Comparison of ENCODE assay signal across 7 mouse cellular contexts in the genomic region with DNA sequence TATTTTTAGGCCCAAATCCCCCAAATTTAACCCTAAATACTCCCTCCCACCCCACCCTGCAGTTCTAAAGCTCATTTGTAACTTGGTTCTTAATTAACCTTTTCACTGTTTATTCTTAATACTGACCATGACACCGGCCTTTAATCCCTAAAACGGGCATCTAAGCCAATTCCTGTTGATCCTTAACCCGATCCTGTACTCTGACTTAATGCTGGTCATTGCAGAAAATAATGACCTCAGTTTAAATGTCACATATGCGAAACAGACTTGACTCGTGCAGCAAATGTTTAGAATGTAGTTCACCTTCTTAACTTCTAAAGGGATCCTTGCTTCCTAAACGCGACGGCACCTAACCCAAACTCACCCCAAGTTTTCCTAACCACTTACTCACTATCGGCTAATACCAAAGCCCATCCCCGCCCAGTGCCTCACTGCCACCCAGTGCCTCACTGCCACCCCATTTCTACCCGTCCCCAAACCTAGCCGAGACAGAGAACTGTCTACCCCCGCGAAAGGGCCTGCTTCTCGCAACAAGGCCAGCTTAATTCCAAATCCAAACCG. TPM values are rescaled to one million over a fixed set of nuclear protein-coding genes. Genes with fewer than 3 reads are reported as not detected.
DNase-seq lines count a peak whose midpoint lies in the region; ATAC-seq and TF ChIP-seq lines count a peak whose summit lies in the region.

No protein-coding gene starts in this region.

- intact Hi-C loops in left cerebral cortex, postnatal 25 days (cut with DNase I) = loop anchor here (2.0 to 10.0 kb wide), 2 partner anchors 119 to 527 kb away; a partner anchor contains a TSS

- peak overlapping the region; percentile 93 for H3K9ac ChIP-seq in lung, postnatal 0 days (replicated peaks; ENCODE audit: low read depth)
- peak overlapping the region; percentile 77 for H3K9ac ChIP-seq in neural tube, embryonic 12.5 days

- peak overlapping the region; percentile 80 for H3K4me3 ChIP-seq in lung, postnatal 0 days (ENCODE audit: low read depth, low read length)
- peak overlapping the region; percentile 67 for H3K4me3 ChIP-seq in neural tube, embryonic 12.5 days

- no peaks in the 10 kb centered on the region for H3K9me3 ChIP-seq in lung, postnatal 0 days (ENCODE audit: low read length)
- H3K9me3 ChIP-seq in neural tube, embryonic 12.5 days = no peaks in the 10 kb centered on the region

- WGBS in lung, postnatal 0 days = under 1% methylated on average over 16 of the region's 16 CpGs
- WGBS in neural tube, embryonic 12.5 days = 3% methylated on average over 16 of the region's 16 CpGs

- H3K36me3 ChIP-seq in lung, postnatal 0 days (ENCODE audit: insufficient read depth, low read length) = peaks cover 20% of the 10 kb centered on the region
- peaks cover 35% of the 10 kb centered on the region for H3K36me3 ChIP-seq in neural tube, embryonic 12.5 days

- DNase-seq in lung, postnatal 0 days (ENCODE audit: low spot score) = no peak
- no peak for DNase-seq in lung, postnatal 4 days
- peak; percentile 28 to 62 for DNase-seq in kidney, postnatal 36 days
- DNase-seq in left cerebral cortex, postnatal 25 days (ENCODE audit: low spot score in 2 of 2) = no peak
- DNase-seq in right cerebral cortex, adult 18-20 months = no peak

- no peaks in the 10 kb centered on the region for H3K27me3 ChIP-seq in lung, postnatal 0 days (replicated peaks; ENCODE audit: insufficient read depth, low read length)
- H3K27me3 ChIP-seq in neural tube, embryonic 12.5 days (replicated peaks) = no peaks in the 10 kb centered on the region

- no peak for ATAC-seq in lung, postnatal 0 days
- ATAC-seq in erythroblast, adult 5-6 weeks (replicated peaks; ENCODE audit: low FRiP score, poor library complexity, severe bottlenecking) = peak; percentile 58
- ATAC-seq in neural tube, embryonic 12.5 days (ENCODE audit: low FRiP score, low read depth) = peak; percentile 25; the same call in 1 of the 2 replicates

- TF ChIP-seq CTCF in lung, postnatal 0 days (IDR thresholded peaks at IDR 0.05) = no peak

- H3K27ac ChIP-seq in lung, postnatal 0 days (ENCODE audit: low read length) = peak overlapping the region; percentile 99
- peak overlapping the region; percentile 69 for H3K27ac ChIP-seq in neural tube, embryonic 12.5 days

- peak; percentile 23; the same call in 1 of the 2 replicates for TF ChIP-seq EP300 in lung, postnatal 0 days (IDR thresholded peaks at IDR 0.05)

- H3K4me2 ChIP-seq in lung, postnatal 0 days (replicated peaks; ENCODE audit: low read depth, low read length) = peak overlapping the region; percentile 67
- peak overlapping the region; percentile 85 for H3K4me2 ChIP-seq in neural tube, embryonic 12.5 days (replicated peaks)

- H3K4me1 ChIP-seq in lung, postnatal 0 days (ENCODE audit: insufficient read depth, low read depth, low read length) = peaks cover 39% of the 10 kb centered on the region
- peaks cover 56% of the 10 kb centered on the region for H3K4me1 ChIP-seq in neural tube, embryonic 12.5 days

RNA-seq across cellular contexts. Expression of a gene that starts 0.6 kb away (rescaled TPM):
- polyA plus RNA-seq in lung, postnatal 0 days (2015; fragmentation: Nextera tagmentation; extraction: Ambion mirVana) = 115 and 126 TPM in 2 replicates
- 1.7 and 6.7 TPM in 2 replicates for total RNA-seq in erythroblast, adult 5-6 weeks (2015; ENCODE audit: low replicate concordance)
- 35.8 and 52.6 TPM in 2 replicates for total RNA-seq in erythroblast, adult 5-6 weeks (2017; ENCODE audit: low replicate concordance)
- 68.0 and 71.0 TPM in 2 replicates for polyA plus RNA-seq in neural tube, embryonic 12.5 days (2016; fragmentation: Nextera tagmentation; extraction: Ambion mirVana)
- 10 to 100 TPM; 77.0 to 77.3 TPM for total RNA-seq in left cerebral cortex, postnatal 25 days (2021)

RNA-seq across cellular contexts. Expression of a gene that starts 1.0 kb away (rescaled TPM):
- polyA plus RNA-seq in lung, postnatal 0 days (2015; fragmentation: Nextera tagmentation; extraction: Ambion mirVana) = 75.6 and 104 TPM in 2 replicates
- 47.8 and 86.3 TPM in 2 replicates for total RNA-seq in erythroblast, adult 5-6 weeks (2015; ENCODE audit: low replicate concordance)
- total RNA-seq in erythroblast, adult 5-6 weeks (2017; ENCODE audit: low replicate concordance) = 197 and 262 TPM in 2 replicates
- polyA plus RNA-seq in neural tube, embryonic 12.5 days (2016; fragmentation: Nextera tagmentation; extraction: Ambion mirVana) = 59.6 and 65.6 TPM in 2 replicates
- 10 to 100 TPM; 51.7 to 53.4 TPM for total RNA-seq in left cerebral cortex, postnatal 25 days (2021)

RNA-seq across cellular contexts. Expression of a gene that starts 17.0 kb away (rescaled TPM):
- 13.7 and 15.7 TPM in 2 replicates for polyA plus RNA-seq in lung, postnatal 0 days (2015; fragmentation: Nextera tagmentation; extraction: Ambion mirVana)
- 8.6 and 10.6 TPM in 2 replicates for total RNA-seq in erythroblast, adult 5-6 weeks (2015; ENCODE audit: low replicate concordance)
- total RNA-seq in erythroblast, adult 5-6 weeks (2017; ENCODE audit: low replicate concordance) = 5.7 and 8.9 TPM in 2 replicates
- 29.5 and 36.3 TPM in 2 replicates for polyA plus RNA-seq in neural tube, embryonic 12.5 days (2016; fragmentation: Nextera tagmentation; extraction: Ambion mirVana)
- total RNA-seq in left cerebral cortex, postnatal 25 days (2021) = 10 to 100 TPM; 44.3 to 46.7 TPM

RNA-seq across cellular contexts. Expression of a gene that starts 17.2 kb away (rescaled TPM):
- 12.7 and 14.4 TPM in 2 replicates for polyA plus RNA-seq in lung, postnatal 0 days (2015; fragmentation: Nextera tagmentation; extraction: Ambion mirVana)
- total RNA-seq in erythroblast, adult 5-6 weeks (2015; ENCODE audit: low replicate concordance) = 4.2 and 7.3 TPM in 2 replicates
- total RNA-seq in erythroblast, adult 5-6 weeks (2017; ENCODE audit: low replicate concordance) = 7.4 and 12.0 TPM in 2 replicates
- 50.4 and 55.4 TPM in 2 replicates for polyA plus RNA-seq in neural tube, embryonic 12.5 days (2016; fragmentation: Nextera tagmentation; extraction: Ambion mirVana)
- 10 to 100 TPM; 65.9 to 69.4 TPM for total RNA-seq in left cerebral cortex, postnatal 25 days (2021)

RNA-seq across cellular contexts. Expression of a gene that starts 22.8 kb away (rescaled TPM):
- polyA plus RNA-seq in lung, postnatal 0 days (2015; fragmentation: Nextera tagmentation; extraction: Ambion mirVana) = 0.87 TPM in 1 of 2 replicates, not detected in the other
- not detected in 2 replicates for total RNA-seq in erythroblast, adult 5-6 weeks (2015; ENCODE audit: low replicate concordance)
- total RNA-seq in erythroblast, adult 5-6 weeks (2017; ENCODE audit: low replicate concordance) = not detected in 2 replicates
- polyA plus RNA-seq in neural tube, embryonic 12.5 days (2016; fragmentation: Nextera tagmentation; extraction: Ambion mirVana) = 1.3 and 2.8 TPM in 2 replicates
- total RNA-seq in left cerebral cortex, postnatal 25 days (2021) = under 1 TPM in 1 of 2 experiments, not detected in 1; 0.50 TPM

Comparison
In these comparisons a context has a peak if more than half of its experiments do, and no peak if none do; other contexts are left out.
1. DNase-seq: peak in kidney, postnatal 36 days (2 of 2); none in lung, postnatal 0 days (single experiment), lung, postnatal 4 days (0 of 2), left cerebral cortex, postnatal 25 days (0 of 2) and right cerebral cortex, adult 18-20 months (single experiment).